In genomic region chr15:10671868-10672267, GRCm38 (mm10) we compare ENCODE assay signal across 11 mouse cellular contexts. TPM values are rescaled to one million over a fixed set of nuclear protein-coding genes. Genes with fewer than 3 reads are reported as not detected.
DNase-seq lines count a peak whose midpoint lies in the region; ATAC-seq and TF ChIP-seq lines count a peak whose summit lies in the region.
"Had no signal": no experiment of that assay in that cellular context is flagged by ENCODE, and none has a peak within 500 bp of the region (broad histone marks: within the 10 kb centered on the region; RNA-seq: fewer than 3 reads in every experiment).

No protein-coding gene starts in this region.

- H3K27ac ChIP-seq in heart, postnatal 0 days (ENCODE audit: low read depth) = 0 out of 2 replicates have a peak overlapping the region, but pooled peaks have one; percentile 4
- H3K27ac ChIP-seq: neural tube, embryonic 13.5 days had no signal

- H3K27me3 ChIP-seq in heart, postnatal 0 days (ENCODE audit: control insufficient read depth, insufficient read depth, low read length) = peaks cover 24% of the 10 kb centered on the region; the same call in 1 of the 2 replicates
- H3K27me3 ChIP-seq: megakaryocyte, embryonic 14.5 days; neural tube, embryonic 13.5 days had no signal

- TF ChIP-seq CTCF in heart, postnatal 0 days (IDR thresholded peaks at IDR 0.05; ENCODE audit: low read depth) = no peak

- ATAC-seq in heart, postnatal 0 days (ENCODE audit: insufficient read depth, low read depth) = peak; percentile 41; the same call in 1 of the 2 replicates
- ATAC-seq: inflammation-experienced regulatory T-cells, adult 6 months had no signal

- H3K9me3 ChIP-seq in heart, postnatal 0 days (replicated peaks; ENCODE audit: control insufficient read depth, low read length) = no peaks in the 10 kb centered on the region
- H3K9me3 ChIP-seq: megakaryocyte, embryonic 14.5 days; neural tube, embryonic 13.5 days had no signal

- no peak overlapping the region for H3K4me3 ChIP-seq in heart, postnatal 0 days (ENCODE audit: low read depth, low read length)
- H3K4me3 ChIP-seq: megakaryocyte, embryonic 14.5 days; neural tube, embryonic 13.5 days had no signal

- H3K9ac ChIP-seq in heart, postnatal 0 days (replicated peaks; ENCODE audit: low read depth, low read length) = no peak overlapping the region
- H3K9ac ChIP-seq: neural tube, embryonic 13.5 days had no signal

- no peaks in the 10 kb centered on the region for H3K36me3 ChIP-seq in heart, postnatal 0 days (replicated peaks; ENCODE audit: control insufficient read depth, insufficient read depth, low read length)
- H3K36me3 ChIP-seq: neural tube, embryonic 13.5 days had no signal

- 33% methylated on average over 4 of the region's 4 CpGs for WGBS in heart, postnatal 0 days

- peak; percentile 62 to 79 for DNase-seq in lung, adult 18-20 months
- no peak for DNase-seq in lung, postnatal 4 days
- peak; percentile 54 for DNase-seq in fat pad, adult 2 months (ENCODE audit: extremely low read depth, low read depth, low spot score)
- peak; percentile 41 for DNase-seq in heart, postnatal 0 days (ENCODE audit: low spot score)
- peak; percentile 64 for DNase-seq in skeletal muscle tissue, adult 2 months (ENCODE audit: low read depth, low spot score)
- DNase-seq in layer of hippocampus, adult 8-10 months (ENCODE audit: low spot score in 2 of 2) = no peak
- DNase-seq in kidney, adult 18-20 months = no peak

- no peak for TF ChIP-seq EP300 in heart, postnatal 0 days (IDR thresholded peaks at IDR 0.05; ENCODE audit: low read depth)

- no peak overlapping the region for H3K4me2 ChIP-seq in heart, postnatal 0 days (ENCODE audit: low read depth, low read length)
- H3K4me2 ChIP-seq: neural tube, embryonic 13.5 days had no signal

- H3K4me1 ChIP-seq in heart, postnatal 0 days (ENCODE audit: control insufficient read depth, insufficient read depth) = peaks cover 14% of the 10 kb centered on the region

RNA-seq across cellular contexts. Expression of gene Rai14, which starts 42.6 kb away (rescaled TPM):
- 4.7 and 8.9 TPM in 2 replicates for total RNA-seq in heart, postnatal 0 days (2014; rRNA removed; ENCODE audit: low replicate concordance)
- polyA plus RNA-seq in heart, postnatal 0 days (2015; fragmentation: Nextera tagmentation; extraction: Ambion mirVana) = 4.0 and 4.1 TPM in 2 replicates
- total RNA-seq in layer of hippocampus, adult 8-10 months (2022) = 10 to 100 TPM in 1 of 4 experiments, 1 to 10 TPM in 3; 6.0 to 10.8 (median 7.0) TPM
- total RNA-seq: MEL had no signal

Comparison
In these comparisons a context has a peak if more than half of its experiments do, and no peak if none do; other contexts are left out.
1. DNase-seq: peak in lung, adult 18-20 months (2 of 2), fat pad, adult 2 months (single experiment), heart, postnatal 0 days (single experiment) and skeletal muscle tissue, adult 2 months (single experiment); none in lung, postnatal 4 days (0 of 2), layer of hippocampus, adult 8-10 months (0 of 2) and kidney, adult 18-20 months (single experiment).